Mouse (Mus musculus): Measurements from ENCODE around the gene Galt. TPM values are rescaled to one million over a fixed set of nuclear protein-coding genes. Genes with fewer than 3 reads are reported as not detected.
"Not testable (repeated sequence)": the region's sequence is repeated elsewhere in the genome, so short reads cannot be mapped to it uniquely, and the experiment has no call there.

Gene Galt
- polyA plus RNA-seq, 1 experiment from 2014 or later, result 47.7 TPM

GRCm38 (mm10) chr4:41781271-41781670, 26.2 kb downstream of the Galt start:
- H3K9ac ChIP-seq (ENCODE audit: low read length); H3K4me3 ChIP-seq (ENCODE audit: low read depth, low read length); DNase-seq (ENCODE audit: low spot score); H3K27ac ChIP-seq (ENCODE audit: low read depth); H3K9me3 ChIP-seq (ENCODE audit: control insufficient read depth, low read length); ATAC-seq (replicated peaks; ENCODE audit: low FRiP score, low TSS enrichment, low read depth); H3K36me3 ChIP-seq (ENCODE audit: control insufficient read depth, insufficient read depth, low read length); H3K4me2 ChIP-seq (ENCODE audit: low read length); H3K27me3 ChIP-seq (replicated peaks; ENCODE audit: control insufficient read depth, insufficient read depth, low read length); H3K4me1 ChIP-seq (replicated peaks; ENCODE audit: control insufficient read depth, insufficient read depth, low read length): not testable (repeated sequence)
- WGBS, result 28% methylated on average over 7 of the region's 9 CpGs

- H3K27me3 ChIP-seq (replicated peaks; ENCODE audit: control insufficient read depth, insufficient read depth, low read length); H3K27ac ChIP-seq (ENCODE audit: low read depth); H3K36me3 ChIP-seq (ENCODE audit: control insufficient read depth, insufficient read depth, low read length); ATAC-seq (replicated peaks; ENCODE audit: low FRiP score, low TSS enrichment, low read depth); H3K4me2 ChIP-seq (ENCODE audit: low read length); H3K4me3 ChIP-seq (ENCODE audit: low read depth, low read length); H3K4me1 ChIP-seq (replicated peaks; ENCODE audit: control insufficient read depth, insufficient read depth, low read length); H3K9me3 ChIP-seq (ENCODE audit: control insufficient read depth, low read length); H3K9ac ChIP-seq (ENCODE audit: low read length): not testable (repeated sequence)
- peak; percentile 49 for DNase-seq (ENCODE audit: low spot score)
- 18% methylated on average over 18 of the region's 21 CpGs for WGBS
Measured at GRCm38 (mm10) chr4:41781748-41782485, 26.9 kb downstream of the Galt start.

- WGBS, result 50% methylated on average over 4 of the region's 4 CpGs
- H3K4me2 ChIP-seq (ENCODE audit: low read length); DNase-seq (ENCODE audit: low spot score); ATAC-seq (replicated peaks; ENCODE audit: low FRiP score, low TSS enrichment, low read depth); H3K4me3 ChIP-seq (ENCODE audit: low read depth, low read length); H3K27ac ChIP-seq (ENCODE audit: low read depth); H3K27me3 ChIP-seq (replicated peaks; ENCODE audit: control insufficient read depth, insufficient read depth, low read length); H3K9ac ChIP-seq (ENCODE audit: low read length); H3K9me3 ChIP-seq (ENCODE audit: control insufficient read depth, low read length); H3K4me1 ChIP-seq (replicated peaks; ENCODE audit: control insufficient read depth, insufficient read depth, low read length); H3K36me3 ChIP-seq (ENCODE audit: control insufficient read depth, insufficient read depth, low read length): not testable (repeated sequence)
Measured at GRCm38 (mm10) chr4:41782711-41783110, 27.7 kb downstream of the Galt start.

GRCm38 (mm10) chr4:41783197-41783596, 28.2 kb downstream of the Galt start:
- H3K4me3 ChIP-seq (ENCODE audit: low read depth, low read length); H3K9ac ChIP-seq (ENCODE audit: low read length); ATAC-seq (replicated peaks; ENCODE audit: low FRiP score, low TSS enrichment, low read depth); H3K27ac ChIP-seq (ENCODE audit: low read depth); DNase-seq (ENCODE audit: low spot score); H3K36me3 ChIP-seq (ENCODE audit: control insufficient read depth, insufficient read depth, low read length); H3K27me3 ChIP-seq (replicated peaks; ENCODE audit: control insufficient read depth, insufficient read depth, low read length); H3K4me2 ChIP-seq (ENCODE audit: low read length); H3K9me3 ChIP-seq (ENCODE audit: control insufficient read depth, low read length); H3K4me1 ChIP-seq (replicated peaks; ENCODE audit: control insufficient read depth, insufficient read depth, low read length): not testable (repeated sequence)
- 50% methylated on average over 2 of the region's 3 CpGs for WGBS

Other genes with a start within 250 kb of the Galt start
- 0.61 and 0.83 TPM in 2 replicates for gene 1110017D15Rik, start 237.9 kb upstream of the Galt start, polyA plus RNA-seq (2014; fragmentation: Nextera tagmentation; extraction: Ambion mirVana)
- 2.2 TPM in 2 replicates for gene Fam219a, start 185.7 kb upstream of the Galt start, polyA plus RNA-seq (2014; fragmentation: Nextera tagmentation; extraction: Ambion mirVana)
- 3.4 and 4.9 TPM in 2 replicates for gene Dnaic1, start 185.5 kb upstream of the Galt start, polyA plus RNA-seq (2014; fragmentation: Nextera tagmentation; extraction: Ambion mirVana)
- gene Enho, start 114.9 kb upstream of the Galt start, polyA plus RNA-seq (2014; fragmentation: Nextera tagmentation; extraction: Ambion mirVana), result 13.6 and 14.8 TPM in 2 replicates
- gene Cntfr, start 58.1 kb upstream of the Galt start, polyA plus RNA-seq (2014; fragmentation: Nextera tagmentation; extraction: Ambion mirVana), result 5.2 and 6.2 TPM in 2 replicates
- 130 and 143 TPM in 2 replicates for gene Il11ra1, start 55.2 kb upstream of the Galt start, polyA plus RNA-seq (2014; fragmentation: Nextera tagmentation; extraction: Ambion mirVana)
- gene Rpp25l, start 41.7 kb upstream of the Galt start, polyA plus RNA-seq (2014; fragmentation: Nextera tagmentation; extraction: Ambion mirVana), result 71.9 and 76.4 TPM in 2 replicates
- gene Dctn3, start 32.1 kb upstream of the Galt start, polyA plus RNA-seq (2014; fragmentation: Nextera tagmentation; extraction: Ambion mirVana), result 123 and 124 TPM in 2 replicates
- gene Arid3c, start 24.1 kb upstream of the Galt start, polyA plus RNA-seq (2014; fragmentation: Nextera tagmentation; extraction: Ambion mirVana), result not detected in 2 replicates
- 113 TPM in 2 replicates for gene Sigmar1, start 929 bp downstream of the Galt start, polyA plus RNA-seq (2014; fragmentation: Nextera tagmentation; extraction: Ambion mirVana)
- gene Ccl27a, start 19.0 kb downstream of the Galt start, polyA plus RNA-seq (2014; fragmentation: Nextera tagmentation; extraction: Ambion mirVana), result 35.0 and 39.3 TPM in 2 replicates
- gene Gm21541, start 148.4 kb downstream of the Galt start, polyA plus RNA-seq (2014; fragmentation: Nextera tagmentation; extraction: Ambion mirVana), result 20.5 TPM in 1 of 2 replicates, not detected in the other
- 2.0 and 2.4 TPM in 2 replicates for gene Gm20878, start 186.3 kb downstream of the Galt start, polyA plus RNA-seq (2014; fragmentation: Nextera tagmentation; extraction: Ambion mirVana)
- 0.23 and 0.41 TPM in 2 replicates for gene Fam205a4, start 210.8 kb downstream of the Galt start, polyA plus RNA-seq (2014; fragmentation: Nextera tagmentation; extraction: Ambion mirVana)

Measured in intestine, embryonic 14.5 days (tissue).